Mouse (Mus musculus): Measurements from ENCODE around the gene Nfam1.
"Not testable (repeated sequence)": the region's sequence is repeated elsewhere in the genome, so short reads cannot be mapped to it uniquely, and the experiment has no call there.

The Nfam1 gene

GRCm38 (mm10) chr15:83032981-83033541 lies at the start of gene Nfam1:
Gene Nfam1, minus strand, starts transcription at chr15:83033306.
- DNase-seq = peak; percentile 55

- DNase-seq = no peak
Measured at GRCm38 (mm10) chr15:83075607-83076525, 42.8 kb upstream of the Nfam1 start.

- DNase-seq = peak; percentile 76
Measured at GRCm38 (mm10) chr15:83074179-83074578, 41.1 kb upstream of the Nfam1 start.

DNA sequence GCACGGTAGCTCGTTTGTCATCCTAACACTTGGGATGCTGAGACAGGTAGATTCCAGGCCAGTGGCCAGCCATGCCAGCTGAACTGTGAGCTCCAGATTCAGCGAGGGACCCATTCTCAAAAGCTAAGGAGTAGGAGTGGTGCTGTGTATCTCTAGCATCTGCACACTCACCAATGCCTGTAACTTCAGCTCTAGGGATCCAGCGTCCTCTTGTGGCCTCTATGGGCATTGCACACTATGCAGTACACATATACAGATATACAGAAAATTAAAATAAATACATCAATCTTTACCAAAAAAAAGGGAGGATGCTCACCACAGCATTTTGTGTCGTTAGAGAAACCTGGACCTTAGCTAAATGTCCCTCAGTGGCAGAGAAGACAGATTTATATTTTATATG lies 38.6 kb upstream of the Nfam1 start:
- DNase-seq = no peak

DNA sequence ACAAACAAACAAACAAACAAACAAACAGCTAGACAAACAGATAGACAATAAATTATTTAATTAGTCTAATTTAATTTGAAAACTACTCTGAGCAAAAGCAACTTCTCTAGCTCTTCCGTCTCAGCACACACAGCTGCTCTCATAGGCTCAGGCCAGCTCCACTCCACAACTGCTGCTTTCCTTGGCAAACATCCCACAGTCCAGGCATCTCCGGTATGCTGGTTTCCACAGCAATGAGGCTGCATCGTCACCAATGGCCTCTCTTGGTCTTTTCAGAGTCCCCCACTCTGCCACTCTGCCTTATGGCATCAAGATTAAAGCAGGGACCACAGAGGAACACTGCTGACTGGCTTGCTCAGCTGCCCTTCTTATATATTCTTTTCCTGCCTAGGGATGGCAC lies 37.8 kb upstream of the Nfam1 start:
- DNase-seq = peak; percentile 89

- DNase-seq = no peak
Measured at GRCm38 (mm10) chr15:83068270-83068669, 35.2 kb upstream of the Nfam1 start.

DNA sequence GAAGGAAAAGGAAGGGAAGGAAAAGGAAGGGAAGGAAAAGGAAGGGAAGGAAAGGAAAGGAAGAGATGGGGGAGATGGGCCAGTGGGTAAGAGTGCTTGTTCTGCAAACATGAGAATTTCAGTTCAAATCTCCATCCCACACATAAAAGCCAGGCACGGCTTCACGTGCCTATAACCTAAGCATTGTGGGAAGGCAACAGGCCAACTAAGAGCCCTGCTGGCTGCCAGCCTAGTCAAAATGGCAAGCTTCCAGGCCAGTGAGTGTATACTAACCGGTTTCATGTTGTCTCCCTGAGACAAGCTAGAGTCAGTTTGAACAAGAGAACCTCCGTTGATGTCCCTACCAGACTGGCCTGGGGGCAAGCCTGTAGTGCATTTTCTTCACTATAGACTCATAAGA lies 32.4 kb upstream of the Nfam1 start:
- peak; percentile 79 for DNase-seq

DNA sequence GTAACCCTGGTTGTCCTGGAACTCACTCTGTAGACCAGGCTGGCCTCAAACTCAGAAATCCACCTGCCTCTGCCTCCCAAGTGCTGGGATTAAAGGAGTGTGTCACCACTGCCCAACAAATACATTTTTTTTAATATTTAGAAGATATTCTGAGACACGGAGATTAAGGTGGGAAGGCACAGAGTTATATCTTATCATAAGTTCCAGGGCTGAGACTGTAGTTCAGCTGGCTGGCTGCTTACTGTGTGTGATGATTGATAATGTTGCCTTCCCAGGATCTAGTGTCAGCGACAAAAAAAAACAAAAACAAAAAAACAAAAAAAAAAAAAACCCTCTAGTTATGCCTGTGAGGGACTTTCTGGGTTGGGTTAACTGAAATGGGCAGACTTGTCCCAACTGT lies 29.5 kb upstream of the Nfam1 start:
- not testable (repeated sequence) for DNase-seq

GRCm38 (mm10) chr15:83061689-83062088 lies 28.6 kb upstream of the Nfam1 start:
- no peak for DNase-seq

DNA sequence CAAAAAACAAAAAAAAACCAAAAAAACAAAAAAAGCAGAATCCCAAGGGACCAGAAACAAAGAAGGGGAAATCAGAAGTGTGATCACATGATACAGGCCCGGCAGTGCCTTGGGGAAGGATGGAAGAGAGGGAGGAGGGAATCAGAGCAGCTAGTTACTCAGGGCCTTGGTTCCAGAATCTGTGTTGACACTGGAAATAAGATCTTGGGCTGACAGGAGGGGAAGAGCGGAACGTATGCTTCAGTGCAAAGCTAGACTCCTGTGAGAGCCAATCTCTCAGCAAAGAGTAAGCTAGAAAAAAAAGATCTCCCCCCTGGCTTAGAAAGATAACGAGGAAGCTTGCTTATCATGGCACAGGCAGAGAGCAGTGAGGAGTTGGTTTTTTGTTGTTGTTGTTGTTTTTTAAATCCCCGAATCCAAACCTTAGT lies 26.1 kb upstream of the Nfam1 start:
- no peak for DNase-seq

- no peak for DNase-seq
Measured at GRCm38 (mm10) chr15:83057533-83057932, 24.4 kb upstream of the Nfam1 start.

DNA sequence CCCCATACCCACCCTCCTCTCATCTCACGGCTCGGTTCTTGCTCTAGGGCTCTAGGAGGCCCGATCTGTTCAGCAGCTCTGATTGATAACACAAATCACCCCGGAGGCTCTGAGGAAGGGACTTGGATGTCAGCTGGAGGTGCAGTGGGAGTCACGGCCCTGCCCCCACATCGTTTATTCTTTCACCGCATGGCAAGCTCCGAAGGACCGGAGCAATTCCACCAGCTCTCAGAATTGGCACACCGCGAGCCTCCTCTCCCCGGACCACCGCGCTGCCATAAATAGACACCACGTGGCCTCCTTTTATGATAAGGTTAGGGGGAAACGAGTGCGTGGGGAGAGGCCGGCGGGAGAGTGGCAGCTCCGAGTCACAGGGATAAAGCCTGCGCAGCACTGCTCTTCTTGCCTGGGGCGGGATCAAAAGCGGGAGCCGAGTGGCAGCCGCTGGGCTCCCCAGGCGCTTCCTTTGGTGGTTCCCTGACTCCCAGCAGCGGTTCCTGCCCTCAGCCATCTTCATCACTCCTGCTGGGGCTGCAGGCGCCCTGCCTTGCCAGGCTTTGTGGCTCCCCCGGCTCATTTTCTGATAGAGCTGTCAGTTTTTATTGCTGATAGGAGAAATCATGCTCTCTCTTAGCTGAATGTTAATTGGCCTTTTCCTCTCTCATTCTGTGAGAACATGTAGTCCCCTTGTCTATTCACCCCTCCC lies 23.4 kb upstream of the Nfam1 start:
- DNase-seq = peak; percentile 33

GRCm38 (mm10) chr15:83055569-83055968 lies 22.5 kb upstream of the Nfam1 start:
- no peak for DNase-seq

DNA sequence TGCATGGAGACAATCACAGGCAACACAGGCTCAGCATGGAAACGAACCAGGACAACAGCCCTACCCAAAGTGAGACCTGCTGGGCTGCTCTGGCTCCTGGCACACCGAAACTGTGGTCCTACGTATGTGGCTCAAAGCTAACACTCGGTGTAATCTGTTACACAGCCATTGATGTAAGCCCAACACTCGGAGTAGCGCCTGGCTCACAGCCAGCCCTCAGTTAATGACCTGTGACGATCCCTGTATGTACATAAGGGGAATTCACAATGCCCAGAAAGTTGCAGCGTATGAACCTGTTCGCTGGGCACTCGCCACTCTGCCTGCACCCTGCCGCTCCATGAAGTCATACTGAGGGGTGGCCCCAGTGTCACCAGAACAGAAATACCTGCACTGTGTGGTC lies 20.2 kb upstream of the Nfam1 start:
- DNase-seq = peak; percentile 45

DNA sequence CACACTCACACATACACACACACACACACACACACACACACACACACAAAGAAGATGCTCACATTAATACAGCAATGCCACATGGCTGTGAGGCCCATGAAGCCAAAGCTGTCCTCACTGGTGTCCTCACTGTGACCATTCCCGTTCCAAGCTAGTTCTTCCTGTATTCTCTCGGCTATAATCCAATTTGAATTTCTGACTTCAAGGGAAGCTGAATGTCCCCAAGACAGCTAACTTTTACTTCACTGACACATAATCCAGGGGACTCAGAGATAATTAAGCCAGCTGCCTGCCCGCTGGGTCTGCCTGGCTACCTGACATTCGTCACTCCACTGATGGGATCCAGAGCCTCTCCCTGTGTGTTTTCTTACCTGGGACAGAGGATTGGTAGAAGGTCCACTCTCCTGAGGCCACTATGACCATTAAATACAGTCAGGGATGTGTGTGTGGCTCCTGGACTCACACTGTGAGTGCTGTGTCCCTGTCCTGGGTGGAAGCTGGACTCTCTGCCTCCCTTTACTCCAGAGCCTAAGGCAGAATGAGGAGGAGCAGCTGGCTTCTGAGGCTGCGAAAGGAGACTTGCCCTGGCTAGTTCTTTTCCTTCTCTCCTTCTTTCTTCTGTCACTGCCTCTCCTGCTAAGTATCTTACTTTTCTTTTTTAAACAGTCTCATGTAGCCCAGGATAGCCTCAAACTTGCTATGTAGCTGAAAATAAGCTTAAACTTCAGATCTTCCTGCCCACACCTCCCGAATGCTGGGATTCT lies 19.4 kb upstream of the Nfam1 start:
- no peak for DNase-seq

DNA sequence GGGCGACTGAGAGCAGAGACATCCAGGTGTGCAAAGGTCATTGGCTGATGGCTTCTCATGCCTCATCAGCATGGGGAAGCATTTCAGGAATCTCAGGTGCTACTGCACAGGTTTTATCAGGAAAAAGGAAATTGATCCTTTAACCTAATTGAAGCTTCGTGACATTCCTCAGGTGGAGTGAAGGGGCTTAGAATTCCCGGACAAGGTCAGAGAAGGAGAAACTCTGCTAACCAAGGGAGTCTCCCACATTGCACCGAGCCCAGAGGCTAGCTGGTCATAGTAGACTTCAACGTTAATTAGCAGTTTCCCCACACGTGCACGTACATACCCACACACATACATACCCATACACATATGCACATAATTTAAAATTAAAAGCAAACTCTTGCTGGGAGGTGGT lies 13.6 kb upstream of the Nfam1 start:
- DNase-seq = no peak

GRCm38 (mm10) chr15:83046308-83046707 lies 13.2 kb upstream of the Nfam1 start:
- DNase-seq = no peak

GRCm38 (mm10) chr15:83045565-83045964 lies 12.5 kb upstream of the Nfam1 start:
- DNase-seq = not testable (repeated sequence)

DNA sequence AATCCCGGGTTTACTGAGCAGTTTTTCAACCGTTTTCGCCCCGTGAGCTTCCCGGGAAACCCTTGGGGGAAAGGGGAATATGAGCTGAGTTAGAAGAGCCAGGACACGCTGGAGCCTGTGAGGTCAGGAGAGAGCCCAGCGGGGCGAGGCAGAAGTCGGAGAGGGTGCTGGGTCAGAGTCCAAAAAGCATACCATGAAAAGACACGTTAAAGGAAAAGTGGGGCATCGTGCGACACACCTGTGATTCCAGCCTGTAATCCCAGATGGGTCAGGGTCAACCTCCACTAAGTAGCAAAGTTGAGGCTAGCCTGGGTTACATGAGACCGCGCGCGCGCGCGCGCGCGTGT lies 10.2 kb upstream of the Nfam1 start:
- no peak for DNase-seq

GRCm38 (mm10) chr15:83042655-83043361 lies 9.7 kb upstream of the Nfam1 start:
- DNase-seq = no peak

GRCm38 (mm10) chr15:83040156-83040555 lies 7.0 kb upstream of the Nfam1 start:
- DNase-seq = peak; percentile 50

GRCm38 (mm10) chr15:83038812-83039211 lies 5.7 kb upstream of the Nfam1 start:
- DNase-seq = no peak
